9 mouse cellular contexts compared by ENCODE assay signal in genomic region chr7:116191138-116191537, GRCm38 (mm10).
DNase-seq lines count a peak whose midpoint lies in the region; ATAC-seq and TF ChIP-seq lines count a peak whose summit lies in the region.
"Had no signal": no experiment of that assay in that cellular context is flagged by ENCODE, and none has a peak within 500 bp of the region (broad histone marks: within the 10 kb centered on the region; RNA-seq: fewer than 3 reads in every experiment).

No protein-coding gene starts in this region.

- DNase-seq in gastrocnemius, postnatal 25 days = peak; percentile 30
- DNase-seq in gastrocnemius, adult 2 months = no peak
- DNase-seq in 3134 (ENCODE audit: extremely low read depth, insufficient read length, low spot score) = peak; percentile 57
- DNase-seq in forebrain, embryonic 14.5 days (ENCODE audit: low spot score) = peak; percentile 69
- DNase-seq in limb, embryonic 14.5 days (ENCODE audit: low spot score) = peak; percentile 80
- no peak for DNase-seq in adrenal gland, adult 18-20 months (ENCODE audit: low spot score in 2 of 2)
- DNase-seq in ovary, adult 18-20 months (ENCODE audit: low spot score) = no peak
- DNase-seq in thymus, postnatal 0 days (ENCODE audit: low spot score) = no peak
- DNase-seq: liver, embryonic 13.5 days had no signal

- no peak overlapping the region for H3K27ac ChIP-seq in gastrocnemius, adult 2 months
- H3K27ac ChIP-seq in forebrain, embryonic 14.5 days (ENCODE audit: low read depth, low read length) = 0 out of 2 replicates have a peak overlapping the region, but pooled peaks have one; percentile 27
- H3K27ac ChIP-seq in limb, embryonic 14.5 days (replicated peaks; ENCODE audit: low read depth, low read length) = peak overlapping the region; percentile 59
- H3K27ac ChIP-seq: liver, embryonic 13.5 days had no signal

- no peaks in the 10 kb centered on the region for H3K36me3 ChIP-seq in forebrain, embryonic 14.5 days (ENCODE audit: control insufficient read depth, insufficient read depth, low read length)
- no peaks in the 10 kb centered on the region for H3K36me3 ChIP-seq in limb, embryonic 14.5 days (ENCODE audit: control insufficient read depth, insufficient read depth, low read length)
- H3K36me3 ChIP-seq: liver, embryonic 13.5 days had no signal

- TF ChIP-seq POLR2A in limb, embryonic 14.5 days (IDR thresholded peaks at IDR 0.05; ENCODE audit: borderline replicate concordance, extremely low read depth, insufficient read depth, insufficient read length) = no peak

- 16% methylated on average over 3 of the region's 3 CpGs for WGBS in forebrain, embryonic 14.5 days
- WGBS in limb, embryonic 14.5 days = 11% methylated on average over 3 of the region's 3 CpGs

- H3K9ac ChIP-seq in forebrain, embryonic 14.5 days (ENCODE audit: low read length) = no peak overlapping the region
- H3K9ac ChIP-seq in limb, embryonic 14.5 days (ENCODE audit: low read depth, low read length, severe bottlenecking) = no peak overlapping the region
- H3K9ac ChIP-seq: liver, embryonic 13.5 days had no signal

- H3K4me2 ChIP-seq in forebrain, embryonic 14.5 days (ENCODE audit: low read length) = no peak overlapping the region
- no peak overlapping the region; the same call in 1 of the 2 replicates for H3K4me2 ChIP-seq in limb, embryonic 14.5 days (replicated peaks; ENCODE audit: low read depth, low read length, severe bottlenecking)
- H3K4me2 ChIP-seq: liver, embryonic 13.5 days had no signal

- no peak overlapping the region for H3K4me3 ChIP-seq in gastrocnemius, adult 2 months
- no peak overlapping the region for H3K4me3 ChIP-seq in forebrain, embryonic 14.5 days (ENCODE audit: low read depth, low read length)
- no peak overlapping the region for H3K4me3 ChIP-seq in limb, embryonic 14.5 days (replicated peaks; ENCODE audit: low read length)
- H3K4me3 ChIP-seq: liver, embryonic 13.5 days had no signal

- no peaks in the 10 kb centered on the region for H3K27me3 ChIP-seq in forebrain, embryonic 14.5 days (replicated peaks; ENCODE audit: control insufficient read depth, insufficient read depth, low read length)
- H3K27me3 ChIP-seq in limb, embryonic 14.5 days (ENCODE audit: control insufficient read depth, insufficient read depth, low read length) = no peaks in the 10 kb centered on the region
- H3K27me3 ChIP-seq: liver, embryonic 13.5 days had no signal

- ATAC-seq in forebrain, embryonic 14.5 days = peak; percentile 81
- ATAC-seq in limb, embryonic 14.5 days (ENCODE audit: low FRiP score, low read depth) = peak; percentile 92

- H3K4me1 ChIP-seq in forebrain, embryonic 14.5 days (ENCODE audit: control insufficient read depth, insufficient read depth, low read length) = peaks cover 16% of the 10 kb centered on the region
- peaks cover 29% of the 10 kb centered on the region for H3K4me1 ChIP-seq in limb, embryonic 14.5 days (ENCODE audit: control insufficient read depth, insufficient read depth, low read length)
- H3K4me1 ChIP-seq: liver, embryonic 13.5 days had no signal

- TF ChIP-seq CTCF in gastrocnemius, adult 2 months (IDR thresholded peaks at IDR 0.05) = no peak

- H3K9me3 ChIP-seq in forebrain, embryonic 14.5 days (replicated peaks; ENCODE audit: control insufficient read depth, low read length) = no peaks in the 10 kb centered on the region
- no peaks in the 10 kb centered on the region for H3K9me3 ChIP-seq in limb, embryonic 14.5 days (ENCODE audit: control insufficient read depth, low read length)
- H3K9me3 ChIP-seq: liver, embryonic 13.5 days had no signal

- intact Hi-C loops in gastrocnemius, adult 2 months (cut with DNase I) = no loop called here

Comparison
In these comparisons a context has a peak if more than half of its experiments do, and no peak if none do; other contexts are left out.
1. DNase-seq: peak in gastrocnemius, postnatal 25 days (single experiment), 3134 (single experiment), forebrain, embryonic 14.5 days (single experiment) and limb, embryonic 14.5 days (single experiment); none in gastrocnemius, adult 2 months (single experiment), adrenal gland, adult 18-20 months (0 of 2), ovary, adult 18-20 months (single experiment) and thymus, postnatal 0 days (single experiment).